Mouse (Mus musculus): ENCODE results near the gene Olfr1034.
"Not testable (repeated sequence)": the region's sequence is repeated elsewhere in the genome, so short reads cannot be mapped to it uniquely, and the experiment has no call there.

GRCm38 (mm10) chr2:86063766-86064165, 18.1 kb downstream of the Olfr1034 start:
- TF ChIP-seq POLR2A (IDR thresholded peaks at IDR 0.05; ENCODE audit: borderline replicate concordance, extremely low read depth, insufficient read depth, insufficient read length, poor library complexity, severe bottlenecking); CTCF (IDR thresholded peaks at IDR 0.05; ENCODE audit: borderline replicate concordance, extremely low read depth, insufficient read depth, insufficient read length): not testable (repeated sequence)

All from brain, embryonic 14.5 days (tissue).